Mouse (Mus musculus): Measurements from ENCODE around the gene Caskin1. TPM values are rescaled to one million over a fixed set of nuclear protein-coding genes. Genes with fewer than 3 reads are reported as not detected.

Gene Caskin1
- polyA plus RNA-seq, 1 experiment, result 1.7 TPM

GRCm38 (mm10) chr17:24475586-24475985 lies 12.8 kb upstream of the Caskin1 start:
- H3K27ac ChIP-seq (ENCODE audit: insufficient read depth, low read length), result no peak overlapping the region
- H3K9me3 ChIP-seq (replicated peaks; ENCODE audit: control insufficient read depth, insufficient read depth, low read length, poor library complexity, severe bottlenecking), result no peaks in the 10 kb centered on the region
- H3K4me1 ChIP-seq (ENCODE audit: control insufficient read depth, insufficient read depth, low read length), result peaks cover 3% of the 10 kb centered on the region
- TF ChIP-seq EP300 (IDR thresholded peaks at IDR 0.05; ENCODE audit: insufficient read depth, low read depth, low read length) (no peak), POLR2A (IDR thresholded peaks at IDR 0.05; ENCODE audit: insufficient read depth, low read length) (no peak), CTCF (IDR thresholded peaks at IDR 0.05; ENCODE audit: low read depth, low read length) (no peak)
- no peaks in the 10 kb centered on the region for H3K27me3 ChIP-seq (ENCODE audit: control insufficient read depth, insufficient read depth, low read length, poor library complexity, severe bottlenecking)
- H3K4me3 ChIP-seq (ENCODE audit: low read depth, low read length), result no peak overlapping the region
- peaks cover 5% of the 10 kb centered on the region; the same call in 1 of the 2 replicates for H3K36me3 ChIP-seq (ENCODE audit: control insufficient read depth, insufficient read depth, low read length, poor library complexity, severe bottlenecking)
- no peak overlapping the region for H3K9ac ChIP-seq (ENCODE audit: low read depth, poor library complexity, severe bottlenecking)

GRCm38 (mm10) chr17:24476022-24476776 lies 12.2 kb upstream of the Caskin1 start:
- Histone ChIP-seq H3K9me3 (replicated peaks; ENCODE audit: control insufficient read depth, insufficient read depth, low read length, poor library complexity, severe bottlenecking) (no peaks in the 10 kb centered on the region), H3K27me3 (ENCODE audit: control insufficient read depth, insufficient read depth, low read length, poor library complexity, severe bottlenecking) (no peaks in the 10 kb centered on the region), H3K9ac (ENCODE audit: low read depth, poor library complexity, severe bottlenecking) (no peak overlapping the region), H3K4me3 (ENCODE audit: low read depth, low read length) (no peak overlapping the region), H3K27ac (ENCODE audit: insufficient read depth, low read length) (no peak overlapping the region), H3K4me1 (ENCODE audit: control insufficient read depth, insufficient read depth, low read length) (peaks cover 3% of the 10 kb centered on the region), H3K36me3 (ENCODE audit: control insufficient read depth, insufficient read depth, low read length, poor library complexity, severe bottlenecking) (peaks cover 5% of the 10 kb centered on the region; the same call in 1 of the 2 replicates)
- no peak for TF ChIP-seq EP300 (IDR thresholded peaks at IDR 0.05; ENCODE audit: insufficient read depth, low read depth, low read length)
- no peak for TF ChIP-seq CTCF (IDR thresholded peaks at IDR 0.05; ENCODE audit: low read depth, low read length)
- no peak for TF ChIP-seq POLR2A (IDR thresholded peaks at IDR 0.05; ENCODE audit: insufficient read depth, low read length)

GRCm38 (mm10) chr17:24477053-24477984 lies 11.1 kb upstream of the Caskin1 start:
- Histone ChIP-seq H3K9me3 (replicated peaks; ENCODE audit: control insufficient read depth, insufficient read depth, low read length, poor library complexity, severe bottlenecking) (no peaks in the 10 kb centered on the region), H3K4me3 (ENCODE audit: low read depth, low read length) (no peak overlapping the region), H3K4me1 (ENCODE audit: control insufficient read depth, insufficient read depth, low read length) (peaks cover 3% of the 10 kb centered on the region), H3K27me3 (ENCODE audit: control insufficient read depth, insufficient read depth, low read length, poor library complexity, severe bottlenecking) (no peaks in the 10 kb centered on the region), H3K27ac (ENCODE audit: insufficient read depth, low read length) (no peak overlapping the region), H3K9ac (ENCODE audit: low read depth, poor library complexity, severe bottlenecking) (no peak overlapping the region), H3K36me3 (ENCODE audit: control insufficient read depth, insufficient read depth, low read length, poor library complexity, severe bottlenecking) (peaks cover 5% of the 10 kb centered on the region; the same call in 1 of the 2 replicates)
- no peak for TF ChIP-seq EP300 (IDR thresholded peaks at IDR 0.05; ENCODE audit: insufficient read depth, low read depth, low read length)

GRCm38 (mm10) chr17:24477985-24478600 lies 10.3 kb upstream of the Caskin1 start:
- Histone ChIP-seq H3K27ac (ENCODE audit: insufficient read depth, low read length) (no peak overlapping the region), H3K27me3 (ENCODE audit: control insufficient read depth, insufficient read depth, low read length, poor library complexity, severe bottlenecking) (no peaks in the 10 kb centered on the region), H3K9me3 (replicated peaks; ENCODE audit: control insufficient read depth, insufficient read depth, low read length, poor library complexity, severe bottlenecking) (no peaks in the 10 kb centered on the region), H3K4me1 (ENCODE audit: control insufficient read depth, insufficient read depth, low read length) (peaks cover 1% of the 10 kb centered on the region), H3K4me3 (ENCODE audit: low read depth, low read length) (peak overlapping the region; percentile 46), H3K36me3 (ENCODE audit: control insufficient read depth, insufficient read depth, low read length, poor library complexity, severe bottlenecking) (peaks cover 5% of the 10 kb centered on the region; the same call in 1 of the 2 replicates), H3K9ac (ENCODE audit: low read depth, poor library complexity, severe bottlenecking) (peak overlapping the region; percentile 20)
- TF ChIP-seq CTCF (IDR thresholded peaks at IDR 0.05; ENCODE audit: low read depth, low read length) (no peak), POLR2A (IDR thresholded peaks at IDR 0.05; ENCODE audit: insufficient read depth, low read length) (no peak), EP300 (IDR thresholded peaks at IDR 0.05; ENCODE audit: insufficient read depth, low read depth, low read length) (no peak)

GRCm38 (mm10) chr17:24478663-24479380 lies 9.6 kb upstream of the Caskin1 start, which contains the start of gene Mlst8:
Mlst8 (minus strand) TSS chr17:24479078.
- Histone ChIP-seq H3K4me1 (ENCODE audit: control insufficient read depth, insufficient read depth, low read length) (peaks cover 1% of the 10 kb centered on the region), H3K27ac (ENCODE audit: insufficient read depth, low read length) (peak within 1 kb of the TSS; percentile 86), H3K4me3 (ENCODE audit: low read depth, low read length) (peak within 1 kb of the TSS; percentile 94), H3K9me3 (replicated peaks; ENCODE audit: control insufficient read depth, insufficient read depth, low read length, poor library complexity, severe bottlenecking) (no peaks in the 10 kb centered on the region), H3K36me3 (ENCODE audit: control insufficient read depth, insufficient read depth, low read length, poor library complexity, severe bottlenecking) (peaks cover 5% of the 10 kb centered on the region; the same call in 1 of the 2 replicates), H3K27me3 (ENCODE audit: control insufficient read depth, insufficient read depth, low read length, poor library complexity, severe bottlenecking) (no peaks in the 10 kb centered on the region), H3K9ac (ENCODE audit: low read depth, poor library complexity, severe bottlenecking) (peak within 1 kb of the TSS; percentile 70)
- TF ChIP-seq POLR2A (IDR thresholded peaks at IDR 0.05; ENCODE audit: insufficient read depth, low read length) (peak; percentile 37), EP300 (IDR thresholded peaks at IDR 0.05; ENCODE audit: insufficient read depth, low read depth, low read length) (0 out of 2 replicates have a peak, but pooled peaks have one; percentile 34), CTCF (IDR thresholded peaks at IDR 0.05; ENCODE audit: low read depth, low read length) (peak; percentile 92)

Data from ES-Bruce4 (cell line).